Mouse (Mus musculus) sigmoid colon, adult 10 weeks (tissue): ENCODE results near the gene Zfp408. TPM values are rescaled to one million over a fixed set of nuclear protein-coding genes. Genes with fewer than 3 reads are reported as not detected.

ENCODE experiments used
- polyA plus RNA-seq: library from polyadenylated mRNA; stranded (reverse); fragments of 350-450 nt; fragmentation: Illumina TruSeq; extraction: RNeasy Lipid Tissue Mini Kit (QIAGEN cat#74804); gene quantifications from one replicate; pipeline ENCODE4 v1.2.3, GENCODE M21; 2014; ENCODE audit warnings: low read depth, low replicate concordance

Gene Zfp408
- polyA plus RNA-seq: 1.9 TPM

GRCm38 (mm10) chr2:91649553-91650359, at the start of gene Zfp408, which contains the start of gene Arhgap1:
TSS of gene Zfp408 (minus strand) at chr2:91649791.
TSS of gene Arhgap1 (plus strand) at chr2:91649860.

DNA sequence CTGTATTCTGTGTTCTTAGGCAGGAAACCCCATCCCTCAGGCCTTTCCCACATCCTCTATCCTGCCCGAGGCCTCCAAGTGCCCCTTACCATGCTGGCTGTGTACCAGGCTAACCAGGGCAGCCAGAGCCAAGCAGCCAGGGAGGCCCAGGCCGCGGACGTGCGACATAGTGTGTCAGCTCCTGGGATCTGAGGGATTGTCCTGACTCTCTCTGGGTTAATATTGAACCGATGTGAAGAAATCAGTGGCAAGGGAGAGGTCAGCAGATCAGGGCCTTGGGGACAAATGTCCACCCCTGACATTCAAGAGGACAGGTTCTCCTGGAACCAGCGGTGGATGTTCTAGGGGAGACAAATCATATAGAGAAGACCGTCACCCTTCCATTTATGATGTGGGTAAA, 13.4 kb downstream of the Zfp408 start, which contains the start of gene F2:
F2 (minus strand) TSS at position 186 of the 400 bp plus-strand sequence.

Other genes with a start within 250 kb of the Zfp408 start
- 5.9 TPM for gene 1110051M20Rik, start 205.1 kb downstream of the Zfp408 start, polyA plus RNA-seq
- 5.1 TPM for gene Lrp4, start 192.3 kb downstream of the Zfp408 start, polyA plus RNA-seq
- 72.7 TPM for gene Ckap5, start 123.0 kb downstream of the Zfp408 start, polyA plus RNA-seq
- gene F2, start 13.4 kb downstream of the Zfp408 start, polyA plus RNA-seq: not detected
- gene Arhgap1, start 69 bp upstream of the Zfp408 start, polyA plus RNA-seq: 31.3 TPM
- gene Atg13, start 60.8 kb upstream of the Zfp408 start, polyA plus RNA-seq: 18.1 TPM
- 21.5 TPM for gene Harbi1, start 61.1 kb upstream of the Zfp408 start, polyA plus RNA-seq
- gene Ambra1, start 80.3 kb upstream of the Zfp408 start, polyA plus RNA-seq: 5.5 TPM